Mouse (Mus musculus) forebrain, embryonic 14.5 days (tissue): ENCODE data around the gene Bcar3. TPM values are rescaled to one million over a fixed set of nuclear protein-coding genes. Genes with fewer than 3 reads are reported as not detected.
A peak's percentile ranks its signal among the peaks of the same experiment; 100 is the strongest.

ENCODE experiments used
- ATAC-seq: fragments of 200-750 bp; cut with Nextera tagmentation; 2 replicates; pipeline ENCODE4 v1.8.0; 2017; ENCODE audit warnings: mild to moderate bottlenecking, moderate library complexity
- DNase-seq: peaks from one replicate; pipeline ENCODE4 v3.0.0-alpha.2; 2015; ENCODE audit warnings: low spot score
- H3K27ac ChIP-seq: fragments of 300-500 bp; sonication (generic); 2 replicates; pipeline ENCODE4 v1.5.1; 2014; ENCODE audit warnings: low read depth, mild to moderate bottlenecking, control low read depth, low read length, moderate library complexity
- H3K27me3 ChIP-seq: fragments of 300-500 bp; sonication (generic); replicated peaks from 2 replicates; pipeline ENCODE4 v1.6.1; 2014; ENCODE audit warnings: low read length, control low read depth, mixed read lengths; ENCODE audit not compliant: control insufficient read depth, insufficient read depth
- H3K36me3 ChIP-seq: fragments of 300-500 bp; sonication (generic); 2 replicates; pipeline ENCODE4 v1.6.1; 2014; ENCODE audit warnings: low read length, control low read depth; ENCODE audit not compliant: control insufficient read depth, insufficient read depth
- H3K4me1 ChIP-seq: fragments of 300-500 bp; sonication (generic); 2 replicates; pipeline ENCODE4 v1.6.1; 2014; ENCODE audit warnings: antibody characterized with exemption, low read length, control low read depth; ENCODE audit not compliant: control insufficient read depth, insufficient read depth
- H3K4me2 ChIP-seq: fragments of 300-500 bp; sonication (generic); 2 replicates; pipeline ENCODE4 v1.6.1; 2014; ENCODE audit warnings: mild to moderate bottlenecking, control low read depth, low read length
- H3K4me3 ChIP-seq: fragments of 300-500 bp; sonication (generic); 2 replicates; pipeline ENCODE4 v1.5.1; 2014; ENCODE audit warnings: low read depth, low read length, control low read depth
- H3K9ac ChIP-seq: fragments of 300-500 bp; sonication (generic); 2 replicates; pipeline ENCODE4 v1.6.1; 2014; ENCODE audit warnings: mild to moderate bottlenecking, low read length, control low read depth, moderate library complexity
- H3K9me3 ChIP-seq: fragments of 300-500 bp; sonication (generic); replicated peaks from 2 replicates; pipeline ENCODE4 v1.6.1; 2016; ENCODE audit warnings: low read length, control low read depth, mixed read lengths; ENCODE audit not compliant: control insufficient read depth
- WGBS: fragments of 180-500 bp; shearing (Covaris S2); extraction: QIAGEN DNeasy Blood & Tissue Kit; methylation state at CpG from one replicate; pipeline ENCODE4 v1.1.7; 2014; 5-methylcytosine and 5-hydroxymethylcytosine counted together
- polyA plus RNA-seq: library from polyadenylated mRNA; unstranded; fragments of >200 nt; fragmentation: Nextera tagmentation; extraction: Ambion mirVana; gene quantifications from 2 replicates; pipeline ENCODE4 v1.2.1, GENCODE M21; 2014

The Bcar3 gene
- polyA plus RNA-seq: 4.2 and 6.8 TPM in 2 replicates

DNA sequence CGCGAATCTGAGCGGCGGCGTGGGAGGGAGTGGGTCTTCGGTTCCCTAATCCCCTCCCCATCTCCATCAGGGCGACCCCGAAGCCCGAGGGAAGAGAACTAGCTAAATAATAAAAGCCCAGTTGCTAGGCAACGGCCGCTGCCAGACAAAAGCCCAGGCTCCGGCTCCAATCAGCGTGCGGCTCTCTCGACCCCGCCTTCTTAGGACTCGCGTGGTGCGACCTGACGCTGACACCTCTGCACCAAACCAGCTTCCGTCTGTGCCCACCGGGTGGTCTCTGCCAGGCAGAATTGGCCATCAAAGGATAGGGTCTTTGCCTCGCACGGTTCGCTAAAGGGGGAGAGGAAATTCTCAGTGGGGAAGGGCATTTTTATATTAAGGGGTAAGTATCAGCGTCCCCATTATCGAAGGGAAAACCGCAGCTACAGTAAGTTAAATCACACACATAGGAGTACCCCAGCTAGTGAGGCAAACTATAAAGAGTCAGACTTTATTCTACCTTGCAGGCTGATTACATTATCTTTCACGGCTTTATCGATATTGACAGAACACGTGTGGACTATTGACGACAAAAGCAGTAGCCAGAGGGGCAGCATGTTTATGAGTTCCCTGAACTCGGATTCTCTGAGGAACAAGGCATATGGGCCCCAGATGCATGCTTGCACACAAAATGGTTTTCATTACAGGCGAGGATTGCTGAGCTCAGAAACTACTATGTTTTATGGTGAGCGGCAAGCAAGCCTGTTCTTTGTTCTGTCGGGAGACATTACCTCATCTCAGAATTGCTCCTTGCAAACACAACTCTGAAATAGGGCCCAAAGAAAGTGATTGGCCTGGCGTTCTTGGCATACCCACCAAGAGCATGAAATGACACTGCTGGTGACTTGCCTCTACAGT lies at the start of gene Bcar3:
Bcar3 (plus strand) TSS at position 183 of the 897 bp plus-strand sequence.
- peak within 1 kb of the TSS; percentile 75 for H3K4me2 ChIP-seq
- no peaks in the 10 kb centered on the region for H3K36me3 ChIP-seq
- peak within 1 kb of the TSS; percentile 82 for H3K4me3 ChIP-seq
- H3K27ac ChIP-seq: peak within 1 kb of the TSS; percentile 99
- DNase-seq (peak; percentile 99), ATAC-seq (peak; percentile 90)
- WGBS: 2% methylated on average over 37 of the region's 37 CpGs
- H3K27me3 ChIP-seq: no peaks in the 10 kb centered on the region
- peaks cover 21% of the 10 kb centered on the region for H3K4me1 ChIP-seq
- H3K9ac ChIP-seq: peak within 1 kb of the TSS; percentile 93
- no peaks in the 10 kb centered on the region for H3K9me3 ChIP-seq

DNA sequence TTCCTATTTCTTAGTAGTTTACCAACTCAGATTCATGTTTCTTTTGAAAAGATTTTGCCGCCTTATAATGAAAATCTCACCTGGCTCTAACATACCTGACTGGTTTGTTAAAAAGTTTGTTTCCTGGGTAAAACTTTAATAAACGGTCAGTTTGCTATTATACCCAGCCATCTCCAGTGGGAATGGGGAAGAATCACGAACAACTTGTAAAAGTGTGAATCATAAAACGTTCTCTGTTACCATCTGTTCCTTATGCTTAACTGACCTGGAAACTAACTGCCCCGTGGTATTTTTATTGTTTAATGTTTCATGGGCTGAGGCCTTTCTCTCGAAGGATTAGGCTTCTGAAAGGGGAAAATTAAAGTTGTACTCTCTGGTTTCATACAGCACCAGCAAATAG lies 49.2 kb upstream of the Bcar3 start:
- peak overlapping the region; percentile 92; the same call in 1 of the 2 replicates for H3K27ac ChIP-seq
- peak; percentile 0; the same call in 1 of the 2 replicates for ATAC-seq
- H3K36me3 ChIP-seq: no peaks in the 10 kb centered on the region
- H3K4me2 ChIP-seq: peak overlapping the region; percentile 58
- no peak for DNase-seq
- H3K4me1 ChIP-seq: peaks cover 14% of the 10 kb centered on the region
- H3K27me3 ChIP-seq: no peaks in the 10 kb centered on the region
- peak overlapping the region; percentile 57 for H3K9ac ChIP-seq
- 40% methylated on average over 6 of the region's 6 CpGs for WGBS
- no peaks in the 10 kb centered on the region for H3K9me3 ChIP-seq
- peak overlapping the region; percentile 92 for H3K4me3 ChIP-seq

DNA sequence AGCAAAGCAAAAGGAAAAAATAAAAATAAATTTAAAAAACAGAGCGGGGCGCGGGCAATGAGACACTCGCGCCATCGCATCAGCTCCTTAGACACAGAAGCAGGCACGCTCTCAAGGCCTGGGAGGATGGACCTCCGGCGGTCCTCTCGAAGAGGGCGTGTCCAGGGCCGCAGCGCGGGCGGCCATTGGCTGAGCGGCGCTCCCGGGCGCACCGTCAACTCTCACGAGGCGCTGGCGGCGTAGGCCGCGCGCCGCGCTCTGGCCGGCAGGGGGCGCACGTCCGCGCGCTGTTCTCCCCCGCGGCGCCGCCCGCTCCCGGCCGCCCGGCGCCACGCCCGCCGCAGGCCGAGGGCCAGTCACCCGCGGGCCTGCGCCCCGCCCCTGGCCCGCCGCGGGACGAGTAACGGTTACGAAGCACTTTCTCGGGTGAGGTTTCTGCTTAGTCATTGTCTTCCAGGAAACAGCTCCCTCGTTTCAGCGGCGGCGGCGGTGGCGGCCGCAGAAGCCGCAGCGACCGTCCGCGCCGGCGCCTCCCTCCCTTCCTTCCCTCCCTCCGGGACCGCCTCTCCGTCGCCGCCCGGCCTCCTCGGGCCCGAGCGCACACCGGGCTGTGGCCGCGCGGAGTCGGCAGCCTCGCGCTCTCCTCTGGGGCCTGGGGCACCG lies 48.6 kb upstream of the Bcar3 start, which contains the start of gene Gclm:
Gclm (plus strand) TSS at position 343 of the 663 bp plus-strand sequence.
- WGBS: under 1% methylated on average over 58 of the region's 90 CpGs
- peak; percentile 99 for ATAC-seq
- H3K9ac ChIP-seq: peak within 1 kb of the TSS; percentile 89
- H3K4me3 ChIP-seq: peak within 1 kb of the TSS; percentile 92
- peak within 1 kb of the TSS; percentile 92 for H3K27ac ChIP-seq
- H3K36me3 ChIP-seq: no peaks in the 10 kb centered on the region
- peak within 1 kb of the TSS; percentile 58 for H3K4me2 ChIP-seq
- DNase-seq: peak; percentile 96
- H3K4me1 ChIP-seq: peaks cover 14% of the 10 kb centered on the region
- H3K9me3 ChIP-seq: no peaks in the 10 kb centered on the region
- no peaks in the 10 kb centered on the region for H3K27me3 ChIP-seq

DNA sequence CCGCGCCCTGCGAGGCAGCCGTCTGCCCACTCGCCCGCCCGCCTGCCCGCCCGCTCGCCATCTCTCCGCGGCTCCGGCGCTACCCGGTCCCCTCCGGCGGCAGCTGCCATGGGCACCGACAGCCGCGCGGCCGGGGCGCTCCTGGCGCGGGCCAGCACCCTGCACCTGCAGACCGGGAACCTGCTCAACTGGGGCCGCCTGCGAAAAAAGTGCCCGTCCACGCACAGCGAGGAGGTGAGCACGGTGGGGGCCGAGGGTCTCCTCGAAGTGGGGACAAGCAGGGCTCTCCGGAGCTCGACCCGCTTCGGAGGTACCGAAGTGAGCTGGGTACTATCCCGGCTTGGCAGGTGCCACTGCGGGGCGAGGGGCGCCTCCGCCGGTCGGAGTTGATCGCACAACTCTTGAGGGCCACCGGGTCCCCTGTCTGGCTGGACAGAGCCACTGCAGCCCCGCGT lies 48.0 kb upstream of the Bcar3 start:
- peak; percentile 62 for DNase-seq
- peak; percentile 64 for ATAC-seq
- Histone ChIP-seq H3K27me3 (no peaks in the 10 kb centered on the region), H3K9me3 (no peaks in the 10 kb centered on the region), H3K4me1 (peaks cover 14% of the 10 kb centered on the region), H3K27ac (peak overlapping the region; percentile 92), H3K4me2 (peak overlapping the region; percentile 58), H3K4me3 (peak overlapping the region; percentile 92), H3K36me3 (no peaks in the 10 kb centered on the region), H3K9ac (peak overlapping the region; percentile 89)
- WGBS: under 1% methylated on average over 49 of the region's 50 CpGs

DNA sequence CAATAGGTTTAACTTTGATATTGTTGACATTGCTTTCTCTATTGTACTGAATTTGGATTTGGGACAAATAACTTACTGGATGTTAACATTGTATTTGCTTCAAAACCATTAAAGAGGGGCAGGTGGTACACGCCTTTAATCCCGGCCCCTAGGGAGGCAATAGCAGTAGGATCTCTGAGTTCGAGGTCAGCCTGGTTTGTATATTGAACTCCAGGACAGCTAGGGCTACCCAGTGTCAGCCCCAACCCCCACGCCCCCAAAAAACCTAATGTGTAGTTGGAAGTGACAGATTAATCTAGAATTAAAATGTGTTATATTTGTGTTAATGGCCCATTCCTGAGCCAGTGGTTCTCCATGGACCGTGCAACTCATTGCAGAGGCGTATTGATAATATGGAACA lies 47.5 kb upstream of the Bcar3 start:
- ATAC-seq (no peak), DNase-seq (no peak)
- H3K27ac ChIP-seq: no peak overlapping the region
- WGBS: 30% methylated on average over 6 of the region's 6 CpGs
- no peaks in the 10 kb centered on the region for H3K36me3 ChIP-seq
- peak overlapping the region; percentile 58 for H3K4me2 ChIP-seq
- H3K9me3 ChIP-seq: no peaks in the 10 kb centered on the region
- H3K4me1 ChIP-seq: peaks cover 14% of the 10 kb centered on the region
- H3K9ac ChIP-seq: peak overlapping the region; percentile 89
- H3K4me3 ChIP-seq: peak overlapping the region; percentile 92
- no peaks in the 10 kb centered on the region for H3K27me3 ChIP-seq

DNA sequence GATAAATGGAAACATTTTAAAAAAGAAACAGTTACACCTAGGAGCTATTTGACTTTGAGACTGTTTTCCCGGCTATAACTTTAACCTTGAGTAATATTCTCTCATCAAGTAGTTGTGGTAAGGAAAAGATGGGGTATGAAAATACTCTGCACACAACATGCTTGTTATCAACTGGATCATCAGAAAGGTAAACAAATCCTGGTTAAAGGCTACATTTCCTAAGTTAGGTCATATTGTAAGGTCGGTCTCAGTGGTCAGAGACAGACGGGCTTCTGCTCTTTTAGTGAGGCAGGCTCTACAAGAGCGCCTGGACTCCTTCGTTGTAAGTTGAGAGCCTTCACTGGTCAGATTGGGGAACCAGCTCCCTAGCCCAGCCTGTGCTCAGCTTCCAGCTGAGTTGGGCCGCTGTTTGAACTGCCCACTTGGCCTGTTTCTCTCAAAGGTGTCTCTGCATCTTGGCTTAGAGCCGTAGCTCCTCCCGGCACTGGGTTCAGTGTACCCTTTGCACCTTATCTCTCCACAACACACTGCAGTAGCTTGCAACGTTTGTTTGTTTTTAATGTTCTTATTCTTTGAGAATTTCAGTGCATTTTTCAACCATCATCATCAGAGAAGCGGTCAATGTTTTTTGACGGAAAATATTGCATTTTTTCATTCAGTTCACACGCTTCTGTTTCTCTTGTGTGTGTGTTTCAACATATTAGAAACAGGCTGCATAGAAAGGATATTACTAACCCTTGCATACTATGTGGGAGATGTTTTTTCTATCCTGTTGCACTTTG lies 46.8 kb upstream of the Bcar3 start:
- H3K4me2 ChIP-seq: peak overlapping the region; percentile 58
- no peaks in the 10 kb centered on the region for H3K27me3 ChIP-seq
- 66% methylated on average over 12 of the region's 12 CpGs for WGBS
- H3K4me3 ChIP-seq: peak overlapping the region; percentile 92
- ATAC-seq (no peak), DNase-seq (no peak)
- H3K4me1 ChIP-seq: peaks cover 14% of the 10 kb centered on the region
- no peaks in the 10 kb centered on the region for H3K36me3 ChIP-seq
- H3K9ac ChIP-seq: peak overlapping the region; percentile 32; the same call in 1 of the 2 replicates
- no peak overlapping the region for H3K27ac ChIP-seq
- no peaks in the 10 kb centered on the region for H3K9me3 ChIP-seq

DNA sequence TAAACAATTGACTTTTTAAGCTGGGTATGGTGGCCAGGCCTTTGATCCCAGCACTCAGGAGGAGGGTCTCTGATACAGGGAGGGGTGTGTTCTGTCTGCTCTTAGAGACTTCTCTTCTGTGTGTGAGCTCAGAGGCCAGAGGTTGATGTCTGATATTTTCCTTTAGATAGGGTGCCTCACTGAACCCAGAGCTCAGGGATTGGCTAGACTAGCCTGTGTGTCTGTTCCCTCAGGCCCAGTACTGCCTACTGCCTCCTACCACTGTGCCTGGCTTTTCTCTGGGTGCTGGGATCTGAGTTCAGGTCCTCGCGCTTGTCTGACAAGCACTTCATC lies 46.2 kb upstream of the Bcar3 start:
- WGBS: 97% methylated on average over 2 of the region's 2 CpGs
- no peak overlapping the region for H3K27ac ChIP-seq
- H3K36me3 ChIP-seq: no peaks in the 10 kb centered on the region
- no peaks in the 10 kb centered on the region for H3K27me3 ChIP-seq
- ATAC-seq (no peak), DNase-seq (no peak)
- 0 out of 2 replicates have a peak overlapping the region, but pooled peaks have one; percentile 29 for H3K9ac ChIP-seq
- H3K4me3 ChIP-seq: no peak overlapping the region
- no peak overlapping the region for H3K4me2 ChIP-seq
- peaks cover 14% of the 10 kb centered on the region for H3K4me1 ChIP-seq
- H3K9me3 ChIP-seq: no peaks in the 10 kb centered on the region

DNA sequence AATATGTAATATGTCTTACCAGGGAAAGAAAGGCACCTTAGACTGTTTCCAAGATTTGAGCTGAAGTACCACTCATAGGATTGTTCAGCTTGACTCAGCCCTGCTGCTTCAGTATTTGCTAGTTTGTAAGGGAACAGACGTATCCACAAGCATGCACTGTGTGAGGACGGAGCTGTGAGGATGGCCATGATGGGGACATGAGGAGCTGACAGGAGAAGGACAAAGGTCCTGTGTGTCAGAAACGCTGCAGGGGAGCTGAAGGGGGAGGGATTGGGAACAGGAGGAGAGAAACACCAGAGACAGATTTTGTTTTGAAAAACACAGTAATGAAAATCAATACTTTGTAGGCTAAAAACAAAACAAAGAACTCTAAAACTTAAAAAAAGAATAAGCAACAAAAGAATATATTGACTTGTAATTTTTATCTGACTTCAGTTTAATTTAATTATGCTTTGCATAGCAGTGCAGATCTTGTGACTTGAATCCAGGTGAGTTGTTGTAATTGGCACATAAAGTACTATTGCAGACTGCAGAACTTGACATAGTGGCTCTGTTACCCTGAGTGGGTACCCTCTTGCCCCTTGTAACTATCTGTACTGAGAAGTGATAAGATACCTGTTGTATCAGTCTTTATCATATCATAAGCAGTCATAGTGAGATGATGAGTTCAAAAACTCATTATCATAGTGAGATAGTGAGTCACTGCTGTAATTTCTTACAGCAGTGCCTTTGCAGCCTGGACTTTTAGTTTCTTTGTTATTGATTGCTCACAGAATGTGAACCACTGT lies 41.3 kb upstream of the Bcar3 start:
- no peak for ATAC-seq
- 42% methylated on average over 3 of the region's 3 CpGs for WGBS

More for the DNA sequence above, 41.3 kb upstream of the Bcar3 start:
- Histone ChIP-seq H3K27me3 (no peaks in the 10 kb centered on the region), H3K36me3 (0 out of 2 replicates have a peak, but pooled peaks cover 1% of the 10 kb centered on the region), H3K9me3 (no peaks in the 10 kb centered on the region), H3K4me1 (no peaks in the 10 kb centered on the region), H3K4me2 (no peak overlapping the region), H3K4me3 (no peak overlapping the region), H3K27ac (no peak overlapping the region), H3K9ac (no peak overlapping the region)
- DNase-seq: no peak
